Mouse (Mus musculus) spleen, postnatal 4 days (tissue): Measurements from ENCODE around the gene Mturn.

ENCODE experiments used
- DNase-seq, 2 experiments: peaks; one replicate each; pipeline ENCODE4 v3.0.0; 2022; ENCODE audit warnings: low spot score in 2 of 2

Mturn gene

DNA sequence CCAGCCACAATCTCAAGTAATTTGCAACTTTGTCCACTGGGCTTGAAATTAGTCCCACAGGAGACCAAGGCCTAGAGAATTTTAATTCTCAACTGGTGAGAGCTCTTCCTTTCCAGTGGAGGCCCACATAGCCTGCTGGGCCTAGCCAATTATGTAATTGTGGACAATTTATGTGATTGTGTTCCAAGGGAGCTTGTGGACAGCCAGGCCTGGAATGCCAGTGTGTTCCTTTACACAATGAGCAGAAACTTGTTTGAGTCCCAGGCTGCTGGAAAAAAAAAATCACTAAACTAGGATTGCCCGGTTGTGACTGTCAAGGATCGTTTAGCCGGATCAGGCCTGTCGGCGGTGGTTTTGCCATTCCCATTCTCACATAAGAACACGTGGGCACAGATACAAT, 11.9 kb downstream of the Mturn start:
- peak in 1 of 2 experiments; percentile 43 for DNase-seq

DNA sequence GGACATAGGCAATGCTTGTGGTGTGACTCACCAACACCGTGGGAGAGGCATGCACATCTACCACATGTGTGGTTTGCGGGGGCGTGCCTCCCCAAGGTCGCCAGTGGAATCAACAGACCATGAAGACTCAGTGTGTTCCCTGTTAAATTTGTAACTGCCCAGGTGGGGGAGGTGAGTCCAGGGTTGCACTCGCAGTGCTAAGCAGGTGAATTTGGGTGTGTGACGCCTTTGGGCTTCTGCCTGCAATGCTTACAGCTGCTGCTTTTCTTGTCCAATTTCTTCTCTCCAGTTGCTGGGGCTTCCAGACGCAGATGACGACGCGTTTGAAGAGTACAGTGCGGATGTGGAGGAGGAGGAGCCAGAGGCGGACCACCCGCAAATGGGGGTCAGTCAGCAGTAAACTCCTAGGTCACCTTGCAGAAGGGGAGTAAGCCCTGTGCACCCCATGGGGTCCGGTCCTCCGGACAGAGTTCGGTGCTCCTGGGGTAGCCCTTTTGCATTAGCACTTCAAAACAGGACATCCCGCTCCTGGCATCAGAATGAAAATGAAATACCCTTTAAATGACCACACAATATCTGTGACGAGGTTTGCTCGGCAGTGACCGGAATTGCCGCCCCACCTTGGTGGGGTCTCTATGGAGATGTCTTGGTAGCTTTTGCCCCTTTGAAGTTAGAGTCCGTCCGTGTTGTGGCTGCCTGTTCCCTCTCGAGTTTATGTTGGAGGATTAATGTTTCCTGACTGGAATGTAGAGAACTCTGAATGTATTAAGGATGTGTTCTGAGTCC, 17.5 kb downstream of the Mturn start:
- DNase-seq, result peak in 1 of 2 experiments; percentile 64

DNA sequence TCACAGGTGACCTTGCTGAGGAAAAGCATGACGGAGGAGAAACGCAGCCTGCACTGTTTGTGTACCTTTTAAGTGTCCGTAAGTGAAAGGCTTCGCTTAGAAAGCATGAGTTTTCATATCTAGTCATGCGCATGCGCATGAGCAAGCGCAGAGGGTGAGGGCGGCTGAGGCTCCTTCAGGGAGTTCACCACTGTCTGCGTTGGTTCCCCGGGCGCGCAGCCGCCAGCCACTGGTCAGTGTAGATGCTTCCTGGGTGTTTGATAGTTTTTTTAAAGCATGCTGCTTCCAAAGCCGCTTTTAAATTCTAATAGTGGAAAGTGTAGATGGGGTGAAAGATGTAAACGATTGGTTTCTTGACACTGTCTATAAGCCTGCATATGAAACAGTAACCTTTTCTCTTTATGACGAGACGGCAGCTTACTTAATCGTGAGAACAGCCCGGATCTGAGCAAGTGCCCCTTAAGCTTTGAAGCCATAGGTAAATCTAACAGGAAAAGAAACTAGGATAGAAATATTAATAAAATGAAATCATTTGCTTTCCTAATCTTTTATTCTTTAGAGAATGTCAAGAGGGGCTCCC, 18.1 kb downstream of the Mturn start:
- peak; percentile 73 to 88 for DNase-seq

DNA sequence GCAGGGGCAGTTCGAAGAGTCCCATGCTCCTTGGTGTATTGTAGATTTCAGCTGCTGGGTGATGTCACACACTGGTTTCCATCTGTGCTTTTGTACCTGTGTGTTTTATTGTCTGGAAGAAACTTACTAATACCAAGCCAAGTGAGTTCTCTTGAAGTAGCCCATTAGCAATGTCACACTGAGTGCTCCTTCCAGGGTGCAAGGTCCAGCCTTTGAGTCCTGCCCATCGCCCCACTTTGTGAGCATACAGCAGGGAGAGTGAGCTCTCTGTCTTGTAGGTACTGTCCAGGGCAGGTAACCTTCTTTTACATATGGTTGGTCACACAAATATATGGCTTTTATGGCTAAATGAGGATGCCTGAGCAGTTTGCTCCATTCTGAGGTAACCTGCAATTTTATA, 19.1 kb downstream of the Mturn start:
- DNase-seq, result no peak

DNA sequence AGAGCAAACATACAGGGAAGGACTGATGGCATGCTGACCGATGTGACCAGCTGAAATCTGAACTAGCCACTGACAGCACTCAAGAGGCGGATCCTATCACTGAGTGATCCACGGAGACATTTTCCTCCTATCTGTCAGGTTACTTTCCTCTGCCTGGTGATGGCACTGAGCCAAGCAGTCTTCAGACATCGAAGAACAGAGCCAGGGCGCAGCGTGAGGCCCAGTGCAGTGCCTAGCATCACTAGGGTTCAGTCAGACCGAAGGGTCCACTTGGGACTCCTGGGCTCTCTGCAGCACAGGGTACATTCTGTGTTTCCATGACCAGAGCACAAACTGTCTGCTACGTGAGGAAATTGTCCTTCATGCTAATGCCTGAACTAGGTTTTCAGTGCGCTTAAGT, 20.5 kb downstream of the Mturn start:
- DNase-seq, result no peak

DNA sequence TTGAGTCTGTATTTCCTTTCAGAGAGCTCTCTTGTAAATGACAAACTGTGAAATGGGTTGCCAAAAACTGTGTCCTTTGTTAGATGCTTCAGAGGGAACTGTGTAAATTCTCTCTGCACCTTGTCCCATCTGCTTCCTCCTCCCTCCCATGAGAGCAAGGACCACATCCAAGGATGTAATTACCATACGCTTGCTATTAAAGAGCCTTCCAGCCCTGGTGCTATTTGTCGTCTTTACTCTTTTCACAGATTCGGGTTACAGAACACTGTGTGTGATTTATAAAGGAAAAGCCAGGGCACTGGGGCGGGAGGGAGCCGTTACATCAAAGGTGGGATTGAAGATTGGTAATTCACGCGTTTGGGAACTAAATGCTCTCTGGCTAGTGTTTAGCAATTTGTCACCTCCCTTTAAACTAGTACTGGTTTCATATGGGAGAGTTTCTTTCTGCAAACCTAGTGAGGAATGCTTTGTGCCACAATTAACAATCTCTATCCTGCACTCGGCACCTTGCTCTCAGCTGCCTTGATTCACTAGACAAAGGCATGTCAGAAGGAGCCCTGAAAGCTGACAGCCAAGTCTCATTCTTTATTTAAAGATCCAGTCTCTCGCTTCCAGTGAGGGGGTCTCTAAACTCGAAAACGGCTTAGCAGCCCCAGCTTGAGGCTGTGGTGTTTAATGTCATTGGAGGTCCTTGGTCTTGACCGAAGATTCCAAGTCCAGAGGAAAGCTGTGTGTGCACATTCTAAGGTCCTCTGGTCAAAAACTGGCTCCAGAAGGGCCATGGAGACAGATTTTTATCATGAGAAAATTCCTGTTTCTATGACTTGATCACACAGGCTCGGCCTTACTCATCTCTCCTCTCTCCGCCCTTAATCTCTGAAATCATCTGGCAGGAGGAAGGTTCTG, 22.5 kb downstream of the Mturn start:
- DNase-seq, result no peak

DNA sequence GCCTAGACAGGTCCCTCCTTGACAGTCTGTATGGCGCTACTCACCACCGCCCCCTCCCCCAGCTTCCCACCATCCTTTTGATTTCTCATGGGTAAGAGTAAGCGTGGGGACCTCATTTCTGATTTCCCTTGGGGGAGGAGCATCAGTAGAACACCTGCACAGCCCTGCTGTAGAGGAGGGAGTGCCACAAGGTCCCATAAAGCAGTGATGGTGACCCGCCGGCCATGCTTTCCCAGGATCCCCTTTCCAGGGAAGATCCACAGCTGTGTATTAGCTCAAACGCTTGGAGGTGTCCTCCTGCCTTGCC, 23.1 kb downstream of the Mturn start:
- DNase-seq, result no peak

DNA sequence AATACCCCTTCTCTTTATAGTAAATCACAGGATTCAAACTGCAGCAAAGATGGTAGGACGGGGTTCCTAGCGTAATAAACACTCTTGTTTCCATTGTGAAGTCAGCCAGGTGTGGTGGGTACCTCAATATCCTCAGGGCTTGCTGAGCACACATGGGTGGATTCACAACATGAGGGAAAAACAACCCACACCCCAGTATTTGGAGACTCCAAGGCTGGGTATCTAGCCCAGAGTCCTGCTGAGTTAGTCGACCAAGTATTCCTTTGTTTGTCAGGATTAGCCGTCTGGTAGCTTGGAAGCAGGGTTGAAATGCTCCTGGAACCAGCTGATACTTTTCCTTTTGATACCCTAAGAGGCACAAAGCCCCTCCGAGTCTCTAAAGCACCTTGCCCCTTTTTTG, 23.4 kb downstream of the Mturn start:
- no peak for DNase-seq

DNA sequence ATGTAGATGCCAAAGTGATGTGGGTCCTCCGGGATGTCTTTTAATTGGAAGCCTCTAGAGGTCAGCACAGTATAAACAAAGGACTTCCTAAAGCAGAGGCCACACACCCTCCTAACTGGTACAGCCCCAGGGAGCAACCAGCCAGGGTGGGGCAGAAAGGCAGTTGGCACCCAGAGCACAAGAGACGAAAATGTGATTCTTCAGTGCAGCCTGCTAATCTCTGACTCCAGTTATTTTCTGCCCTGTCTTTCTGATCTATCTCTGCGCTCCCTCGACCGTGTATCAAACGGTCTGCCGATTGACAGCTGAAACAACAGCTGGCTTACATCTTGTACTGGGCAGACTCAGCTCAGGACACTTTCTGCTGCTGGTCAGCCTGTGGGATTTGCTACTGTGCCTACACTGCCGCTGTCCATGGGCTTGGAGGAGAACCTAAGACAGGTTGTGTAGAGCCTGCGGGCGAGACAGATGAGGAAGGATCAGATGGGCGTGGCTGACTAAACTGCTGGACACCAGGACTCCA, 24.0 kb downstream of the Mturn start:
- DNase-seq, result peak; percentile 60 to 75

DNA sequence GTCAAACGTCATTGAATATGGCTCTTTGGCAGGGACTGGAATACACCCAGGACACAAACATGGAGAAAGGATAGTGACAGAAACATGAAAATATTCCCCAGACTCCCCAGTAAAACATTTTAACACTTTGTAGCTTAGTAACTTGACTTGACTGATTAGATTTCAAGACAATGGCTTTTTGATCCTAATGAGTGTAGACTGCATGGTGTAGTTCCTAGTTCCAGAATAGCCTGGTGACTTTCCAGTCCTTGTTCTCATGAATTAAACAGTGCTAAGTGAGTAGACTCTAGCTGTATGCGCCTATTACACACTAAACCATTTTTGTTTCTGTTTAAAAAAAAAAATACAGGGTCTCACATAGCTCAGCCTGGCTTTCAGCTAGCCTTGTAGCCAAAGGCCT, 24.7 kb downstream of the Mturn start:
- no peak for DNase-seq

DNA sequence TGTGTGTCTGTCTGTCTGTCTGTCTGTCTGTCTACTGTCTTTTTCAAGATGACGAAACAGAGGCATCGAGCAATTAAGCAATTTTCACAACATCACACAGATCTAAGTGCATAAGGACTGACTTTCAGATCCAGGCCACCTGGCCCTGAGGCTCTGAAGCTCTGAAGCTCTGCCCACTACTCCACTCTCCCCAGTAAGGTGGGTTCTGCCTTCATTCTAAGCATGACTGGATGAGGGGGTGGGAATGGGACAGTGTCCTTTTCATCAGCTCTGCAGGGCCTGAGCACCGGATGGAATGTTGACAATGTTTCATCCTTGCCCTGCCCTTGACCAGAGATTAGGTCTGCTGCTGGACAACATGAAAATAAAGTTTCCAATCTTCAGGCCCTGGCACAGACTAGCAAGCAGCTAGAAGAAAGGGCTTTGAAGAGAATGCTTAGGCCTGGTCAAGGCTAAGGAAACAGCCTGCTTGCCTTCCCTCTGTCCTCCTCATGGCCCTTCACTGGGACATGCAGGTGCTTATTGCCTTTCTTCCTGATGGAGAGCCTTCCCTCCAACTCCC, 25.3 kb downstream of the Mturn start:
- DNase-seq, result no peak

DNA sequence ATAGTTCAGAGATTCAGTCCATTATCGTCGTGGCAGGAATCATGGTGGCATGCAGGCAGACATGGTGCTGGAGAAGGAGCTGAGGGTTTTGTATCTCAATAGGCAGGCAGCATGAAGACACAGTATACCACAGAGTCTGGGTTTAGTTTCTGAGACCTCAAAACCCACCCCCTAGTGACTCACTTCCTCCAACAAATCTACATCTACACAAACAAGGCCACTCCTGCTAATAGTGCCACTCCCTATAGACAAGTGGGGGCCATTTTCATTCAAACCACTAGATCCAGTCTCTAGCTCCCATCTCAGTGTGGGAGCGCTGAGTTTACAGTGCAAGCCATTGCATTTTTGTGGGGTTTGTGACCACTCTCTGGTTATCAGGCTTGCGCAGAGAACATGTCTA, 27.2 kb downstream of the Mturn start:
- no peak for DNase-seq

DNA sequence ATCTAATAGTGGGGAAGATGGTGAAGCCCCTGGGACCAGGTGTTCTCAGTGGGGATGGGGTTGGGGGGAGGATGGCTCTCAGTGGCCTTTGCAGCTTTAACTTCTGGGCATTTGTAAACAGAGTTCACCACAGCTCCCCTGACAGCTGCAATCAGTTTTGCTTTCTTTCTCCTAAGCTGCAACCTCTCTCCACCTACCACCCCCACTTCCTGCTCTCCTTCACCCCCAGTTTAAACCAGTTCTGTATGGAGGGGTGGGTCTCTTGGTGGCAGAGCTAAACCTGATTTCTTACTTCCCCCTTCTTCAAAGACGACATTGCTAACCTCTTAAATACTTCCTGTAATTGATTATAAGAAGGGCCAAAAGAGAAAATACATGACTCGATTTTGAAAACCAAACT, 34.3 kb downstream of the Mturn start:
- no peak for DNase-seq

DNA sequence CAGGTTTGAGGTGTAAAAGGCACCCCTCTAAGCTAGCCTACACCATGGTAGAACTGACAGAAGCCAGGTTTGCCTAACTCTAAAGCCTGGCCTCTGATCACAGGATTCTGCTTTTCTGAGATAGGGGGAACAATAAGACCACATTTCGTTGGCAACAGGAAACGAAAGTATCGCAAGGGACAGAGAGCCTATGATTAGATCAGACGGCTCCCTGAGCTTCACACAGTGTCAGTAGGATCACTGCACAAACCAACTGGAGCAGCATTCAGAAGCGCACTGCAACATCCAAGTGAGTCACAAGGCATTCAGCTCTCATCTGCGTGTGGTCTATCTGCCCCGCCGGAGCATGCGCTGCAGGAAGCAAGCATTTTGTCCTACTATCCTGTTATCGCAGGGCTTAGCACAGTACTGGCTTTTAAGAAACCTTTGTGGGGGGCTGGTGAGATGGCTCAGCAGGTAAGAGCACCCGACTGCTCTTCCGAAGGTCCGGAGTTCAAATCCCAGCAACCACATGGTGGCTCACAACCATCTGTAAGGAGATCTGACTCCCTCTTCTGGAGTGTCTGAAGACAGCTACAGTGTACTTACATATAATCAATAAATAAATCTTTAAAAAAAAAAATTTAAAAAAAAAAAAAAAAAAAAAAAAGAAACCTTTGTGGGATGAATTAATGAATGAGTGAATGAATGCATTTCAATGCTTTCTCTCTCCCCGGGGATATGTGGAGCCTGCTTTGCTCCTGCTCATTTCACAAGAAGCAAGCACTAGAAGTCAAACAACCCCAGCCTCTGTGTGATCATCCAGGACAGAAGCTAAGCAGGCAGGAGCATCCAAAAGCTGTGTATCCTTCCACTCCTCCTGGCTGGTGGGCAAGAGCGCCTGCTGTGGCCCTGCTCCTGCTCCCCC, 37.6 kb downstream of the Mturn start:
- peak in 1 of 2 experiments; percentile 63 for DNase-seq

DNA sequence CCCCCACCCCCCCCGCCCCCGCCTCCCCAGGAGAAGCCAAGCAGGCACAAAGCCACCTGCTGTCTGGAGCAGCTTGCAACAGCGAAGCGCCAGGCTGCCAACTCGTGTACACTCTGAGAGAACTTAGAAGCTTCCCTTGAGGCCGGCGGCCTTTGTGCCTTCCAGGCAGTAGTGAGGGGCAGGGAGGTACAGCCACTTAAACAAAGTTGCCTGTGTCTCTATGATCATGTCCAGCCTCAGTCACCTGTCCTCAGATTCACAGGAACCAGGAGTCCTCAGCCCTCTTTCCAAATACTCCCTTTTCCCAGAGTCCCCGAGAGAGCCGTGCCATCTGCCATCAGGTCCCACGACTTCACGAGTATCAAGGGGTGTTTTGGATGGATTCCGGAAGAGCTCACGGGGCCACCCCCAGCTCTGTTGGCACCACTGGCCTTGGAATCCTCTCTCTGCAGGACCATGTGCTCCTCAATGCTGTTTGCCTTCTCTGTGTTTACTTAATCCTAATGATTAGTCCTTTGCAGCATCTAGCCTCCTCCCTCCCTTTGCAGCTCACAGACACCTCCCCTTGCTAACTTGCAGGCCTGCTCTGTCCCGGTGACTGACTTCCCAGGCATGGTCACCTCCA, 38.4 kb downstream of the Mturn start:
- peak in 1 of 2 experiments; percentile 63 for DNase-seq

DNA sequence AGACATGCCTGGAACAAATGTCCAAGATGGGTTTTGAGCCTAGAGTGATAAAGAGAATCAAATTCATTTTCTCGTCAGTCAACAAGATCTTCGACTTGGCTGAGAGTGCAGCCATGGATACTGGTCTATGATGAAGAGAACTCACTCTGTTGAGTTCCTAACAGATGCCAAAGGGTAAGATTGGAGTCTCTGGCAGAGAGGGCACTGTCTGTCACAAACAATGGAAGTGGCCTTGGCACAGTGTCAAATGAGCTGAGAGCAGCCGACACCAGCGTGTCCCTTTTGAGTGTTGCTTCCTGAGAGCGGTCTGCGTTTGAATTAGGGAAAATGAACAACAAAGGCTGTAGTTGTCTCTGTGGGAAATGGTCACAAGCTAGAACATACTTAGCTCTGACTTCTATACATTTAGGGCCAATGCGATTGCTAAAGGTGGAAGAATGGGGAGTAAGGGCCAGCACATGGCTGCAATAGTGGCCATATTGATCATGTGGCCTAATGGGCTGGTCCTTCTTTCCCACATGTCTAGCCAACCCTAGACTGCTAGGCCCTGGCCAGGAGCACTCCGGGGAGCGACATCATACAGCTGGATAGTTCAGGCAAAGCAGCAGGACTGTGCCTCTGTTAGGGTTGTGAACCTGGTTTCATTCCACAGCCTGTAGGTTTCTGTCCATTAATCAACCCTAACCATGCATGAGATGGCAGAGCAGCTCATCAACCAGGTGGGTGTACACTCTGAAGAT, 39.3 kb downstream of the Mturn start:
- peak in 1 of 2 experiments; percentile 51 for DNase-seq

DNA sequence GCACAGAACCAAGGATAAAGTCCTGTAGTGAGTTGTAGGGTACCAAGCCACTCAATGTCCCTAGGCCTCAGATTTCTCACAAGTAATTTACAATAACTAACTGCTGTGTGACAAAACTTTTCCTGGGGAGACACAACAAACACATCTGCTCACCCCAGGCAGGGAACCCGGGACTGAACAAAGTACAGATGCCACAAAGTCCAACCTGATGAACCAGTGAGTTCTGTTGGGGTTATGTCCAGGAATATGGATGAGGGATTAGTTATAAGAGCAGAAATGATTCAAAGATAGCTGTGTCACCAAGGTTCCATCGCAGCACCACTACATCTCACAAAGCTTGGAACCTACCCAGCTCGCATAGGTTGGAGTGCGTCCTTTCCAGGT, 39.8 kb downstream of the Mturn start:
- DNase-seq, result no peak

DNA sequence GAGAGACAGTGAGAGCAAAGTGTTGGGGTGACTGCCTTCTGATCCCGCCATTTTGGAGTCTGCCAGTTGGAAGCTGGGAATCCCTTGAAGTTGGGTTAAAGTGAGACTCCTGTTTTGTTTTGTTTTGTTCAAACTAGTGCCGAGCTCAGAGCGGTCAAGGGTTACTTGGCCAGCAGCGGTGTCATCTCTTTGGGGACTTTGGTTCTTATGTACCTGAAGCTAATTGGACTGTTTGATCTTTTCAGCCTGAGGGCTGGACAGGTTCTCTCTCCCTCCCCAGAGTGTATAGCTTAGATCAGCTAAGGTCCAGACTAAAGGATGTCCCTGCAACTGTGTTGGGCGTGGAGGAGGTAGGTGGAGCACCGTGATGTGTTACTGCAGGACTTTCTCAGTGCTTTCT, 44.9 kb downstream of the Mturn start:
- no peak for DNase-seq

DNA sequence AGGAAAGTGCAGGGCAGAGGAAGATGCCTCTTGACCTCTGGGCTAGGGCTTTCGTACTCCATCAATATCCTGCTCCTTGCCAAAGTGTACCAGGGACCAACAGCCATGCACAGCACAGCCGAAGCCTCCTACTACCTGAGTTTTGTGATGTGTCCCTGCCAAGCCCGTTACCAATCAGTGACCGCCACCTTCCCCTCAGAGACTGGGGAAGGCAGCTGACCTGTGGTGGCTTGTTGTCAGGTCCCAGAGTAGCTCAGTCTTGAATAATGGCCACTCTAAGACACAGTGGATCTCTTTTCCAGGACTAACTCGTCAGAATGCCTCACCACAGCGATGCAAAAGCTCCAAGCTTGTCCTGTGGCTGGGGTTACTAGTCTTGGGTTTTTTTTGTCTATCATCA, 45.4 kb downstream of the Mturn start:
- no peak for DNase-seq

DNA sequence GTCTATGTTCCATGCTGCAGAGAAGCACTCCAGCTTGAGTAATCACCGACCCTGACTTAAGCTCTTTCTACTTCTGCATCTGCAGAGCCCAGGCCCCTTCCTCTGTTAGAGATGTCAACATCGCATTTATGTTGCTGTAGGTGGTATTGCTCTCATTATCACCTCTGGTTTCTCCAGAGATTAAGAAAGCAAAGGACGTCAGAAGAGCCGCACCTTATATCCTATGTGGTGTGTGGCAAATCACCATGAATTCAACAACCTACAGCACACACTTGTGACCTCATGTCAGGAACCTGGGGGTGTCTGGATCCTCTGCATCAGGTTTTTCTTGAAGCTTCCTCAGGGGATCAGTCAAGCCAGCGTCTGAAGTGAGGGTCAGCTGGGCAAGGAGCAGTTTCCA, 46.0 kb downstream of the Mturn start:
- no peak for DNase-seq
